Mouse (Mus musculus) mouse trophoblast stem cell (cell line): ENCODE measurements around the gene 6030498E09Rik.

Source experiments
- in situ Hi-C, 2 experiments: fragments of 300-500 bp; cut with MseI, MboI; formaldehyde crosslinking; loops; 2 replicates in 1 of 2; 3 replicates in 1 of 2; pipeline ENCODE4 v1.15.1; 2025

6030498E09Rik gene

DNA sequence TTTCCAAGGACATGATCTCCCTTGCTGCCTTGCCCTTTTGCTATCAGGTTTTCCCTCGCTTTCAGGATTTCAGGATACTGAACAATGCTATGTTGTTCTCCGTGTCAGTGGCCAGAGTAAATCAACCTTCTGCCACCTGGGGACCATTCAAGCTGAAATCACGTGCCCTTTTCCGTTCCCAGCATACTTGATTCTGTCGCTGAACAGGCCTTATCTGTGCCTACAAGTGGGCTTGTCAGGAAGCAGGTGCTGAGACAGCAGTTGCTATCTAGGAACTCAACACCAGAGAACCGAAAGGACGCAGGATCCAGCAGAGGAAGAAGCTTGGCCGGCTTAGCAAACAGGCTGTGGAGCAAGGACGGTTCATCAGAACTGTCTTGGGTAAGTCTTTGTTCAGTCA is at the start of gene 6030498E09Rik:
6030498E09Rik (plus strand) TSS at position 194 of the 400 bp plus-strand sequence.
- in situ Hi-C loops: no loop called here

DNA sequence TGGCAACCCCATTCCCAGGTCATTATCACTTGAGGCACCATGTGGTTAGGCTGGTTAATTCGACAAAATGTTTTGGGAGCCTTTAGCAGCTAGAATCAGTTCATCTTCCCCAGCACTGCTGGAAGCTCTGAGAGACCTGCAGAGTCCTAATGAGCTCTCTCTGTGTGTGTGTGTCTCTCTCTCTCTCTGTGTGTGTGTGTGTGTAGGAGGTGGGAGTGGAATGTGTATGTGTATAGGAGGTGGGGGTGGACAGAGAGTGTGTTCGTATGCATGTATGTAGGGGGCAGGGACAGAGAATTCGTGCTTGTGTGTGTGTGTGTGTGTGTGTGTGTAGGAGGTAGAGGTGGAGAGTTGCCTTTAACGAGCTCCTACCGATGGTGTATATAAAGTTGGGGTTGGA is 42.4 kb upstream of the 6030498E09Rik start:
- in situ Hi-C loops: no loop called here

DNA sequence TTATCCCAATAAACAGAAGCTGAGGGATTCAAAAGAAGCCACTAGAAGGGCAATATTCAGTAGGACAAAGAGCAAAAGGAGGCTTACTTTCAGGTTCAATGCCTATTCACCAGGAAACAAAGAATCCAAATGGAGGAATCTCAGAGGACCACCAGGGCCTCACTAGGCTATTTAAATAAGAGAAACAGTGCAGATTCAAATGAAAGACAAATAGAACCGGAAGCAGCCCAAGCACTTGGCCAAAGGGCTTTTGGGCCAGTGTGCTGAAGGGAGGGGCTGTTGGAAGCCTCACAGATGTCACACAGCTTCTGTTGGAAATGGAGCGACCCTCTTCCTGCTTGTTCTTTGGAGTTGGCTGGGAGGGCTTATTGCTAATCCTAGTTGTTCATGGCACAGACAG is 41.8 kb upstream of the 6030498E09Rik start:
- in situ Hi-C loops: no loop called here

DNA sequence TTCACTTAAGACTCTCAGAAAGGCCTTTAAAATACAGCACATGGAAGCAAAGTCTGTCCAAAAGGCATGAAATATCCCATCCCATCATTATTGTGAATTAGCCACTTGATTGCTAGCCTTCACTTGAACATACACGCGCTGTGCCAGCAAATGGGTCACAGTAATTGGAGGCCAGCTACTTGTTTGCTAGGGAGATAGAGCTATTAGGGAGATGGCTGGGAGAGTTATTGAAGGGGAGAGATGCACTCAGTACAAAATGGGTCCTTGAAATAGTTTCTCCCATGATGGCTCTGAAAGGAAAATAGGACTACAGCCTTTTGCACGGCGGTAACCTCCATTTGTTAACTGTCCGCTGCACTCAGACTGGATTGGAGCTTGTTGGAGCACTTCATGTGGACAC is 38.8 kb upstream of the 6030498E09Rik start:
- in situ Hi-C loops: no loop called here

DNA sequence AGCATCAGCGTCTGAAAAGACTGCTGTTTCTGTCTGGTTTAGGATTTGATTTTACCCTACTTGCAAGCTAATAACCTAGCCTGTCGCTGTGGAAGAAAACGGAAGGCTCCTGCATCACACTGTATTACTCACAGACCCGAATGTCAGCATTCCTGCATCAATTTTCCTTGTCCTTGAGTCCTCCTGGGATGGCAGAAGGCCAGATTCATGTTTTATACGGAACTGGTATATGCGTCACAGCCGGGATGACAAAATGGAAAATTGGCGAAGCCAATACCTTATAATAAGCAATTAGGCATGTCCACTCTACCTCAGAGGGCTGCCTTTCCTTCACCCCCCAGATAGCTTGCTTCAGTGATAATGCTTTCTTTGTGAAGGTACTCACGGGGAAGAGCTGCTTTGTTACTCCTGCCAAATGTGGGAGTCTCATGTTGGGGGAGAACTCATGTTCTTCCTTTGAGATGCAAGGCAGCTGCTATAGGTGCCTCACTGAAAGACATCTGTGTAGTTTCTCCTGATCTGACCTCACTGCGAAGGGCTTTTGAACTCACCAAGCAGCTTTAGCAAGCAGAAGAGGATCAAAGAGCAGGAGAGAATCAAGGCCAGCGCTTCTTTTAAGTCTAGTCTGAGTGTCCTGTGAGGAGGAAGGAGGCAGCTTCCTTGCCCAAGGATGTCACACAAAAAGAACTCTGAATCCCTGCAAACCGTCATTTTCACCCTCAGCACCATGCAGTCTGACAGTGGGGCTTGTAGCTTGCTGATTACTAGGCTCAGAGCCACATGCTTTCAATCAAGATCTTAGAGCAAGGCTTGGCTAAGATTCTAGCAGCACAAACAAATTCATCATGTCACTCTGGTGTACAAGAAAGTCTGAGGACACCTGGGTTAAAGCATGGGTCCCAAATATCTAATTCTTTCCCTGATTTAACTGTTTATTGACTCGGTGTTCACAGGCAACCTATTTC is 37.3 kb upstream of the 6030498E09Rik start:
- in situ Hi-C loops: no loop called here

DNA sequence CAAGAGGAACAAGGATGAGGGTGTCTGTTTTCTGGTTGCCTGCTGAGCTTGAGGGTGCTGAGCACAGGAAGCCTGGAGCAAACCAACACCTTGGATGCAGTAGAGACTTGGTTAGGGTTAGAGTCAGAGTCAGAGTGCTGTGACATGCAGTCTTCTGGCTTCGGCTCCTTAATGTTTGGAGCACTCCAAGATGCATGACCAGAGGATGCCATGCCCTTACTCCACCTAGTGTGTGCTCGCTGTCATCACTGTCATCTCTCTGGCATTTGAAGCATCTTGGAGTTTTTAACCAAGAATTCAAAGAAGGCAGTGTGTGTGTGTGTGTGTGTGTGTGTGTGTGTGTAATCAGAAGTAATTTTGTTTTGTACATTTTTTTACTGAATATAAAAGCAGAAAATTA is 1.0 kb upstream of the 6030498E09Rik start:
- in situ Hi-C loops: no loop called here

DNA sequence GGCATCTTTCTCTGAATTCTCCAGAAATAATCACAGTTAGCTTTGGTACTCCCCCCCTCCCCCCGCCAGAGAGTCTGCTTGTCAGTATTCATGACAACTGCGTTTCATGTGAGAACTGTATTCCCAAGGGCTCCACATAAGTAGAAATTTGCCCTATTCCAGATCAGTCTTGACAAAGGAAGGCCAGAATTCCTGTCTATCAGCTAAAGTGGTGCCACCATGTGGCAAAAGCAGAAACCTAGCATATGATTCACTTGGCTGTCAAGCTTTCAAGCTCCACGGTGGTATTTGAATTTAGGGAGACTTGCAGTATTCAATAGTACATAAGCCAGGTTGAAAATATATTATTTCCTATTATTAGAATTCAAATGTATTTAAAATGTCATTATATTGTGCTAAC is 585 bp upstream of the 6030498E09Rik start:
- in situ Hi-C loops: no loop called here

DNA sequence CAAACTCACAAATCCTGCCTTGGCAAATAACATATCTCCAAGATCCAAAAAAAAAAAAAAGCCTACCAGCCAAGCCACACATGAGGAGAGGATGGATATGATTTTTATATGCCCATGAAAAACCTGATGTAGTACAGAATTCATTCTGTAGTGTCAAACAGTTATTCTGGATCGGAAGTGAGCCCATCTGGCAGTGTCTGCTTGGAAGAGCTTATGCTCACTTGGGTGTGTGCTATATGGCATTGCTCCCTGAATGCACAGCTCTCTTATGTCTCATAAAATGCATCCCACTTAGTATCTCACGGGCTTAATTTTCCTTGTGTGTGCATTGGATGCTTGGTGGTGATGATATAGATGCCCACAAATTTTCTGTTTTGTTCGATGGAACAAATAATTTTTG is 21.9 kb downstream of the 6030498E09Rik start:
- in situ Hi-C loops: no loop called here

DNA sequence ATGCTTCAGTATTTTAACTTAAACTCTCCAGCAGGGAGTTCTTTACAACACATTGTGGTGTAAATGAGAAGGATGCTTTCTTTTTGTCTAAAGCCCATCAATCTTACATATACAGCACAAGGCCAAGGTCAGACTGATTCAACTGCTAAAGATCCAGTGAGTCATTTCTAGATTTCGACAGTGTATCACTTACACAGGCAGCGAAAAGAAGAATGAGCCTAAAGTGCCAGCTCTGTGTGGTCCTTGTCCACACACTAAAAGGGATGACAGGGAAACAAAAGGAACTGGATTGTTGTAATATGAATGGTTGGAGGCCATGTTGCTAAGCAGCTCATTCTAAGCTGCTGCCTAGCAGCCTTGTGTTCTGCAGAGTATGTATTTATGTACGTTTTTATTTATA is 41.5 kb downstream of the 6030498E09Rik start:
- in situ Hi-C loops: no loop called here

DNA sequence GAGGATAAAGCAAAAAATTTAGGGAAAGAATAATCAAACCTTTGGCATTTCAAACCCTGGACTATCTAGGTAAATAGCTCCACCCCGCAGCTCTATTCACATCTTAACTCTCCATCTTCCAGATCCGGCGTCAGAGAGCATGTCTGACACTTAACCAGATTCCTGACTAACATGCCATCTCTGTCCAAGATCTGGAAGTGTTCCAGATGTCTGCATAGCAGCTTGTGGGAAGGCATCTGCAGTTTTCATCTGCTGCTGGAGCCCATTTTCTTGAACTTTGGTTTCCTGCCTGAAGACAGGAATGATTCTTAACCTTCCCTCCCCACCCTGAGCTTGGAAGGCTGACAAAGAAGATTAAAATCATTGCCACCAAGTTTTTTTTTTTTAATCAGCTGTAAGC is 44.4 kb downstream of the 6030498E09Rik start:
- in situ Hi-C loops: no loop called here

DNA sequence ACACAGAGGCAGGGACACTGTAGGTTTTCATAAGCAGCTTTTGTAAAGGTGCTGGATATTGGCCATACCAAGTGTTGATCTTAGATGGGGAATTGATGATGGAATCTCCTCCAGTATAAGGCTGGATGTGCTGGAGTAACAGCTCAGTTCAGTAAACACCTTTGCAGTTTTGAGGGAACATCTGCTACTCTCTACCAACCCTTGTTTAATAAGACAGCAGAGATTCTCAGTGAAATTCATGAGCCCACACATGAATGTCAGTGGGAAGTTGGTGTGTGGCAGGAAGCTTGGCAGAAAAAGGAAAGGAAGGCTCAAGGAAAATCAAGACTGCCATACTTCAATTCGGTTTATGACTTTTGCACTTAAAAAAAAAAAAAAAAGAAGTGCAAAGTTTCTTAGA is 186.1 kb downstream of the 6030498E09Rik start:
- in situ Hi-C loops: loop anchor here in 1 of 2 experiments (25.0 kb wide), 1 partner anchor 104 kb away; no protein-coding TSS in a partner anchor

DNA sequence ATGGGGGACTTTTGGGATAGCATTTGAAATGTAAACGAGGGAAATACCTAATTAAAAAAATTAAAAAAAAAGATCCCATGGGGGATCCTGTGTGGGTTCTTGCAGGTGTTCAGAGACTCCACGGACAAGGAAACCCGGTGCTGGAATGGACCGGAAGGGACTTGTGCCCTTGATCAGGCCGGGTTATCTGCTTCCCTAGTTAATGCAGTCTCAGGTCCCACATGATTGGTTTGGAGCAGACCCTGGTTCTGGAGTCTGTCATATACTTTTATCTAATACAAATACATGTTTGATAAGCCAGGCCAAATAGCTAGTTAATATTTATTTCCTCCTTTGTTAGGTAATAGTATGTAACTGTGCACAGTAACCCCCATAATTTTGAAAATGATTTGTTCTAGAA is 223.8 kb downstream of the 6030498E09Rik start:
- in situ Hi-C loops: no loop called here
